Mouse (Mus musculus) testis, adult 2 months (tissue): ENCODE data around the gene Ddi2. TPM values are rescaled to one million over a fixed set of nuclear protein-coding genes. Genes with fewer than 3 reads are reported as not detected.

Experiments used
- H3K27ac ChIP-seq: fragments of 200-500 bp; 2 replicates; pipeline ENCODE4 v1.5.1; 2012; ENCODE audit warnings: low read depth, low read length; ENCODE audit not compliant: control insufficient read depth, insufficient read depth
- H3K27me3 ChIP-seq: fragments of 200-500 bp; 2 replicates; pipeline ENCODE4 v1.6.1; 2012; ENCODE audit warnings: mild to moderate bottlenecking, low read length, moderate library complexity; ENCODE audit not compliant: control insufficient read depth, insufficient read depth
- H3K36me3 ChIP-seq: fragments of 200-500 bp; 2 replicates; pipeline ENCODE4 v1.6.1; 2012; ENCODE audit warnings: mild to moderate bottlenecking, low read length; ENCODE audit not compliant: control insufficient read depth, insufficient read depth
- H3K4me1 ChIP-seq: fragments of 200-500 bp; 2 replicates; pipeline ENCODE4 v1.6.1; 2012; ENCODE audit warnings: low read length; ENCODE audit not compliant: control insufficient read depth, insufficient read depth
- H3K4me3 ChIP-seq: fragments of 200-500 bp; 2 replicates; pipeline ENCODE4 v1.5.1; 2012; ENCODE audit warnings: low read depth, mild to moderate bottlenecking, low read length, moderate library complexity, mixed read lengths; ENCODE audit not compliant: control insufficient read depth
- CTCF ChIP-seq: fragments of 200-500 bp; IDR thresholded peaks from 2 replicates; pipeline ENCODE4 v1.5.1; 2012; ENCODE audit warnings: low read depth, mild to moderate bottlenecking, inconsistent platforms, low read length, moderate library complexity; ENCODE audit not compliant: control insufficient read depth, insufficient read depth, insufficient replicate concordance
- POLR2A ChIP-seq: fragments of 200-500 bp; IDR thresholded peaks from 2 replicates; pipeline ENCODE4 v1.6.1; 2012; ENCODE audit warnings: low read depth, mild to moderate bottlenecking, inconsistent platforms, low read length, moderate library complexity; ENCODE audit not compliant: control insufficient read depth
- polyA plus RNA-seq: library from polyadenylated mRNA; depleted of rRNA; stranded (reverse); fragments of >200 nt; gene quantifications from 2 replicates; pipeline ENCODE4 v1.2.3, GENCODE M21; 2012

The Ddi2 gene
- polyA plus RNA-seq, 1 experiment, result 5.2 TPM

DNA sequence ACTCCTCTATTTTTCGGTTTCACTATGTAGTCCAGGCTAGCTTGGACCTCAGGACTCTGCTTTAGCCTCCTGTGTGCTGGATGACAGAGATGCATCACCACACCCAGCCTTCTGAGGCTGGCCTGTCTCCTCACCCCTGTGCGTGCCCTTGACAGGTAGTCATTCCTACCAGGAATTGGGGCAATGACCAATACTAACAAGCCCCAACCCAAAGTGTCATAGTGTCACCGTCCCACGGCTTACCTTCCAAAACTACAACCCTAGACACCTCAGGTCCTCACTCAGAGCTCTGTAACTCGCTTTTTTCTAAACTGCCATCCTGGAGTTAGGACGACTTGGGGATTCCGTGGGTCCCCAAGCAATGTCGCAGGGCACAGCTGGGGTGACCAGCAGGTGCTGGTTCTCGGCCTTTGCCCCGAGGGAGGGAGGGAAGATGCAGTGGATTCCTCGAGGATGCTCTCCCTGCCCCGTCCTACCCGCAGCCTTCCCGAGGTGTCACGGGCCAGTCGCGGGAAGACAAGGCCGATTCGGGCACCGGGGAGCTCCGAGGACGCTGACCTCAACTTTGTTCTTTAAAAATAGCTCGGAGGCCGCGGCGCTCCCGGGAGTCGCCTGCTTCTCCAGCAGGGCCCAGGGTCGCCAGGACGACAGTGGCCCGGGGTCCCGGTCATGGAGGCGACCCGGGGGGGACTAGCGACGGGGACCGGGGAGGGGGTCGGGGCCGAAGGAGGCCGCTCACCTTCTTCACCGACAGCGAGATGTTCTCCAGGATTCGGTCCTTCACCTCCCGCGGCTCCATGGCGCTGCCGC, 59.9 kb downstream of the Ddi2 start:
- no peaks in the 10 kb centered on the region for H3K27me3 ChIP-seq
- no peaks in the 10 kb centered on the region for H3K36me3 ChIP-seq
- H3K4me3 ChIP-seq, result peak overlapping the region; percentile 98
- peak overlapping the region; percentile 47 for H3K27ac ChIP-seq
- peaks cover 15% of the 10 kb centered on the region for H3K4me1 ChIP-seq
- TF ChIP-seq CTCF (no peak), POLR2A (no peak)

DNA sequence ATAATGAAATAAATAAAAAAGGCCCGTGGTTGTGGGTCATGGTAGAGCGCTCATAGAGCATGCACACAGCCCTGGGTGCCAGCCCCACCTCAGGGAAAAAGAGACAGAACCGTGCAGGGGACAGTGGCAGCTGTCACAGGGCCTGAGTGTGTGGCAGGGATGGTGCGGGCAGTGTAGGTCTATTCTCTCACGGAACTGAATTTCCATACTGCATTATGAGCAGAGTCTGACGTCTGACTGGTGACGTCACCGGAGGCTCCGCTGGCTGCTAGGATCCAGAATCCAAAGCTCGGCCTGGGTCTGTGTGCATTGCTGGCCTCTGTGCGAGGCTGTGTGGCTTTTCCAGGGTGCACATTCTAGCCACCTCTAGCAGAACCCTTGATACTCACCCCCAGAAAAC, 62.3 kb downstream of the Ddi2 start:
- Histone ChIP-seq H3K27me3 (no peaks in the 10 kb centered on the region), H3K4me3 (peak overlapping the region; percentile 71), H3K36me3 (no peaks in the 10 kb centered on the region; the same call in 1 of the 2 replicates), H3K27ac (peak overlapping the region; percentile 50; the same call in 1 of the 2 replicates), H3K4me1 (peaks cover 30% of the 10 kb centered on the region)
- TF ChIP-seq CTCF (no peak), POLR2A (peak; percentile 66; the same call in 1 of the 2 replicates)

DNA sequence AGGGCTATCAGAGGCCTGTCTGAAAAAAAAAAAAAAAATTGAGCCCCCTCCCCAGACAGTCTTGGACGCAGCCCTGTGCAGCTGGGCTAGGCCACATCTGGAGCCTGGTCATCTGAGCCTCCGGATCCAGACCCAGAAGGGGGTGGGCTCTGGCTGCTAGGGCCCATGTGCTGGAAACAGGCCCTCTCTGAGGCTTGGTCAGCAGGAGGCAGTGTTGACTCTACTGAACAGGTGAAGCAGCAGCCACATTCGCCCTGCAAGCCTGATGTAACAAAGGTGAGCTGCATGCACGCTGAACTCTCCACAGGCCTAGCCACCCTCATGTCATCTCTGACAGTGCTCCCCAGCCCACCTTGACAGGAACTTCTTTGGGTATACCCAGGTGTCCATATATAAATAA, 63.5 kb downstream of the Ddi2 start:
- H3K27me3 ChIP-seq, result no peaks in the 10 kb centered on the region
- 0 out of 2 replicates have a peak, but pooled peaks have one; percentile 39 for TF ChIP-seq POLR2A
- TF ChIP-seq CTCF, result no peak
- peak overlapping the region; percentile 71 for H3K4me3 ChIP-seq
- H3K36me3 ChIP-seq, result no peaks in the 10 kb centered on the region; the same call in 1 of the 2 replicates
- peaks cover 29% of the 10 kb centered on the region for H3K4me1 ChIP-seq
- H3K27ac ChIP-seq, result peak overlapping the region; percentile 49; the same call in 1 of the 2 replicates

DNA sequence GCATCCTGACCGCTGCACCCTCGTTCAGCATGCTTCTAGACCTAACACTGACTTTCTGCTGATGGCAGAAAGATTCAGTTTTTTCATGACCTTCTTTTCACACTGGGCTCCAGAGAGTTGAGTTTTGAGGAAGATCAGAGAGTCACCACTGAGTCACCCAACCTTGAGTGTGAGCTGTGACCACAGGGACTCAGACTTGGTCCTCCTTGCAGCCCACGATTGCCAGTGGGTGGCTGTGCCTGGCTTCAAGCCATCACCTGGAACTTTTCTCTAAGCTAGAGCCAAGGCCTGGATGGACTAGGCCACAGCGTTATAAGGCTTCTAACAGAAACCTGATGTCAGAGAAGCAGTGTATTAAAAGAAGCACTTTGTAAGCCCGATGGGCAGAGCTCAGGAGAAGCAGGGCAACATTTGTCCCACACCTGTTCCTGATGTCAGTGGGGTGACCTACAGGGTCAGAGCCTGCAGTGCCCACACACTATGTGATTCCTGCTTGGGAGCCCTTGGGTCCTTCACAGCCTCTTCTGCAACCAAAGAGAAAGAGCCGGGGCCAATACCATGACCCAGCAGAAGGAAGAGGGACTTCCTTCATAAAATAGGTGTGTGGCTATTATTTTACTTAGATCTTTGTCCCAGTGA, 64.3 kb downstream of the Ddi2 start:
- Histone ChIP-seq H3K36me3 (no peaks in the 10 kb centered on the region; the same call in 1 of the 2 replicates), H3K27ac (peak overlapping the region; percentile 25), H3K4me3 (peak overlapping the region; percentile 17), H3K27me3 (no peaks in the 10 kb centered on the region), H3K4me1 (peaks cover 26% of the 10 kb centered on the region)
- TF ChIP-seq CTCF, result no peak
- TF ChIP-seq POLR2A, result no peak

DNA sequence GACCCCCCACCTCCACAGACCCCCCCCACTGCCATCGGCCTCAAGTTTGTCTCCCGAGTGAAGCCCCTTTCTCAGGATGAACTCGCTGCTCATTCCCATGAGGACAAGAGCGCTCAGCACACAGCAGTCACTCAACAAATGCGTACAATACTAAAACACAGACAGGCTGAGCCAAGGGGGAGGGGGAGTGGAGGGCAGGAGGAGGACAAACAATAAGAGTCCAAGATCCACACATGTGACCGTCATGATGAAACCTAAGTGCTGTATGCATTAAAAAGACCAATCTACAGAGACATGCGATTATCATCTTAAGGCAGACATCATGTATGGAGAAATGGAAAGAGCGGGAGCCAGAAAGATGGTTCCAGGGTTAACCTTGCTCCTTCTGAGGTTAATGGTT, 66.3 kb downstream of the Ddi2 start:
- H3K27me3 ChIP-seq, result no peaks in the 10 kb centered on the region
- H3K27ac ChIP-seq, result peak overlapping the region; percentile 53
- peaks cover 29% of the 10 kb centered on the region for H3K4me1 ChIP-seq
- TF ChIP-seq POLR2A (no peak), CTCF (no peak)
- H3K4me3 ChIP-seq, result no peak overlapping the region
- no peaks in the 10 kb centered on the region; the same call in 1 of the 2 replicates for H3K36me3 ChIP-seq

DNA sequence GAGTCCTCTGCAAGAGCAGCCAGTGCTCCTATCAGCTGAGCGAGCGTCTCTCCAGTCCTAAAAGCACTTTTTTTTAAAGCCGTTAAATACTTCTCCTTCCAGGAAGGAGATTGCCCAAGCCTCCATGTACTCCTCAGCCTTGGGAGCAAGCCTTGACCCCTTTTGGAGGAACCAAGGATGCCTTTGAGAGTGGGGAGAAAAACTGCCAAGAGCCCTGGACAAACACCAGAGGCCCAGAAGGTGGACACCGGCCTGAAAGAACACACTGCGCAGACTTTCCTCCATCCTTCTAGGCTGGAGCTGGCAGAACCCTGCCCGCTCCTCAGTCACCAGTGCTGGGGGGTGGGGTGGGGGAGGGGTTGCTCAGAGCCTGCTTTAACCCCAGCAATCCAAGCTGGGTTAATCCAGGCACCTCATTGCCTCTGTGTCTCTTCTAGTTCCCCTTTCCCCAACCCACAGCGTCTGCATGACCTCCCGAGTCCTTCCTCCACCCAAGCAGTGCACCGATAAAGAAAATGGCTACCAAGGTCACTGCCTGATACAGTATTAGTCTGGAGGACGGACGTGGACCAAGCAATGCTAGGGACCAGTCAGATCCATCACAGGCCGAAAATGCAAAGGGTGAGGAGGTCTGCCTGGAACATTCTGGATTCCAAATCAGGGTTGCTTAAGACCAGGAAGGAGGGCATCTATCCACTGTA, 67.2 kb downstream of the Ddi2 start:
- Histone ChIP-seq H3K4me3 (no peak overlapping the region), H3K4me1 (peaks cover 31% of the 10 kb centered on the region), H3K27me3 (no peaks in the 10 kb centered on the region), H3K36me3 (no peaks in the 10 kb centered on the region; the same call in 1 of the 2 replicates), H3K27ac (peak overlapping the region; percentile 66; the same call in 1 of the 2 replicates)
- no peak for TF ChIP-seq POLR2A
- TF ChIP-seq CTCF, result no peak
